Mouse (Mus musculus) splenic B cell, adult 2 months (primary cell): Measurements from ENCODE around the gene Aurka.

Experiments
- DNase-seq: peaks from one replicate; pipeline ENCODE4 v3.0.0-alpha.2; 2011; ENCODE audit warnings: low read depth, low spot score
- H3K27me3 ChIP-seq: 2 replicates; pipeline ENCODE4 v1.6.1; 2012; ENCODE audit warnings: mild to moderate bottlenecking, low read length, moderate library complexity, mixed read lengths; ENCODE audit not compliant: control insufficient read depth, poor library complexity, insufficient read depth, severe bottlenecking
- H3K36me3 ChIP-seq: 2 replicates; pipeline ENCODE4 v1.6.1; 2012; ENCODE audit warnings: mild to moderate bottlenecking, low read length, moderate library complexity, mixed read lengths; ENCODE audit not compliant: control insufficient read depth, poor library complexity, insufficient read depth, severe bottlenecking

The Aurka gene

DNA sequence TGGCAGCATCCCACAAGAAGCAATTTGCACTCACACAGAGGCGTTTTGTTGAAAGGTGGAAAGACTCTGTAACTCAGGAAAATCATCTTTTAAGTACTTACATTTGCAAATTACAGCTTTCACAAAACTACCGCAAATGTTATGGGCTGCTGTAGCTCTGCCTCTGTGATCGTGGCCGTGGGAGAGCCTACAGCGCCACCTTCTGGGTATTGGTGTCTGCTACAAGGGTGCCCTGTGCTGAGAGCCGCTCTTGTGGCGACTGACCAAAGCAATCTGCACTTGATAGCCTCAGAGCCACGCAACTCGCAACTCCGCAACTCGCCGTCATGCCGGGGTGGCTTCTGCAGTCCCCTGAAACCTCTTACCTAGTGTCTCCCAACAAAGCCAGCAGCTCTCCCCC lies 41.2 kb downstream of the Aurka start:
- peak; percentile 20 for DNase-seq
- Histone ChIP-seq H3K36me3 (no peaks in the 10 kb centered on the region), H3K27me3 (no peaks in the 10 kb centered on the region)

DNA sequence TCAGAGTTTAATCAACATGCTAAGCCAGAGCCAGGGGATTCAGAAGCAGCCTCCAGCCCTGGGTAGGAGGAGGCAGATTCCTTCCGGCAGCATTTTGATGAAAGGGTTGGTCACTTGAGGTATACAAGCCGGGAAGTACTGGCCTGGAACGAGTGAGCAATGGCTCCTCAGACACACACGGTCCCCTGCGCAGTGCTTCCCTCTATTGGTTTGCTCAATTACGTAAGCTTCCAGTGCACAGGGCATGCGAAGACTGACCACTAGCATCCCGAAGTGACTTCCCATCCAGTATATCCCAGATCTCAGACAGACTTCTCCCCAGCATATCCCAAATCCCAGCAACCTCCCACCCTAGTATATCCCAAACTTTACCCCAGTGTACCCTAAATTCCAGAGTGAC lies 42.1 kb downstream of the Aurka start:
- H3K36me3 ChIP-seq = no peaks in the 10 kb centered on the region
- DNase-seq = no peak
- no peaks in the 10 kb centered on the region for H3K27me3 ChIP-seq

DNA sequence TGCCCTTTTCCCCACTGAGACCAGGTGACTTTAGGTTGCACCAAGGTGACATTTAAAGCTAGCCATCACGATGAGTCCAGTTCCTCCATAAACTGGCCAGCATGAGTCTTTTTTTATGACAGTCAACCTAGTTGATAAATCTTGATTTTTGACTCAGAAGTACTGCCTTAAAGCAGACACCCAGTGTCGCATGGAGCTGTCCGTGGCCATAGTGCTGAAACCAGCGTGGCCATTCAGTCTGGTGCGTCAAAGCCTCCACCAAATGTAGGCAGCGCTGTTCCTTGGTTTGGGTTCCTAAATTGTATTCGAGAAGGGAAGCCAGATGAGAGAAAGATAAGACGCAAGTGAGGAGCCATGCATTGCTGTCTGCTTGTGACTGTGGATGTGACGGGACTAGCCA lies 49.5 kb downstream of the Aurka start:
- H3K36me3 ChIP-seq = no peaks in the 10 kb centered on the region
- DNase-seq = peak; percentile 11
- no peaks in the 10 kb centered on the region for H3K27me3 ChIP-seq

DNA sequence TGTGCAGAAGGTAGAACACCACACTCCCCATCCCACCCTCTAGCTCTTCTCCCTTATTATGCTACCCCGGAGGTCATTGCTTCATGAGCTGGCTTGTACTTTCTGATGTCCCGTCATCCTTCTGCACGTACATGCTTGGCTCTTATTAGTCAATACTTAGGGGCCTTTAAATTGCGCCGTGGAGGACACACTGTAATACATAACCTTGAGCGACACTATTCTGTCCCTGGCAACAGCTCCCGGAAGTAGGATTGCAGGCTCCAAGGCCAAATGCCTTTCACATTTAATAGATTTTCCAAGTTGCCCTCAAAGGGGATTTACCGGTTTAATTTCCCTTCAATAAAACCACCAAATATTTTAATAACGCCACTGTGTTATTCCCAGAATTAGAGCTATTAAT lies 58.6 kb downstream of the Aurka start:
- H3K27me3 ChIP-seq = no peaks in the 10 kb centered on the region
- no peaks in the 10 kb centered on the region for H3K36me3 ChIP-seq
- no peak for DNase-seq

DNA sequence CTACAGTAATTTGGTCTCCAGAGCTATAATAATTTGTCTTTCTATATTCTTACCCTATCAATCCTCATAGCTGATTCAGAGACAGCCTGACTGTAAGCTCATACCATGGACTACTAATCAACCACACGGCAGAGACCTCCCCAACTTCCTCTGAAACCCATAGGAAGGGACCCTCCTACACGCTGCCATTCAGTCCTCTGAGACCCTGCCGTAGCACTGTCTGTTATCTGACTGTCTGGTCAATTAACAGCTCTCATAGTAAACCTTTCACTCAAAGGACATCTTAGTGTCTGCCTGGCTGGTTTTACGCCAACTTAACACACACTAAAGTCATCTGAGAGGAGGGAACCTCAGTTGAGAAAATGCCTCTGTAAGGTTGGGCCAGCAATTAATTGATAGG lies 63.8 kb downstream of the Aurka start:
- Histone ChIP-seq H3K36me3 (no peaks in the 10 kb centered on the region), H3K27me3 (no peaks in the 10 kb centered on the region)
- no peak for DNase-seq
